Mouse (Mus musculus) olfactory bulb, adult 2 months (tissue): ENCODE data around the gene Sulf2.

Experiments
- CTCF ChIP-seq: fragments of 200-500 bp; IDR thresholded peaks from 2 replicates; pipeline ENCODE4 v1.5.1; 2012; ENCODE audit warnings: low read depth, mild to moderate bottlenecking, low read length, moderate library complexity; ENCODE audit not compliant: insufficient read depth
- POLR2A ChIP-seq: fragments of 200-500 bp; IDR thresholded peaks from 2 replicates; pipeline ENCODE4 v1.6.1; 2012; ENCODE audit warnings: mild to moderate bottlenecking, low read depth, low read length, moderate library complexity; ENCODE audit not compliant: insufficient read depth

GRCm38 (mm10) chr2:166025943-166026342 is 129.5 kb downstream of the Sulf2 start:
- TF ChIP-seq CTCF (no peak), POLR2A (no peak)
